Mouse (Mus musculus) myocyte (in vitro differentiated cells): ENCODE results near the gene 1700001P01Rik.

Experiments used
- E2F4 ChIP-seq: IDR thresholded peaks from one replicate; pipeline ENCODE4 v1.6.1; 2011; ENCODE audit warnings: mild to moderate bottlenecking, control low read depth, moderate library complexity; ENCODE audit not compliant: insufficient read depth
- MAX ChIP-seq: IDR thresholded peaks from one replicate; pipeline ENCODE4 v1.6.1; 2011; ENCODE audit warnings: low read depth, mild to moderate bottlenecking, control low read depth
- MYOD1 ChIP-seq, 3 experiments: IDR thresholded peaks; one replicate each; pipeline ENCODE4 v1.6.1; 2011; ENCODE audit warnings: control low read depth in 2 of 3, low read depth in 2 of 3, mild to moderate bottlenecking in 2 of 3, moderate library complexity in 1 of 3; ENCODE audit not compliant: insufficient read length in 2 of 3, control insufficient read depth in 1 of 3
- MYOG ChIP-seq, 3 experiments: IDR thresholded peaks; one replicate each; pipeline ENCODE4 v1.6.1; 2011; ENCODE audit warnings: control low read depth in 2 of 3, low read depth in 2 of 3, mild to moderate bottlenecking in 2 of 3; ENCODE audit not compliant: insufficient read length in 2 of 3, control insufficient read depth in 1 of 3, insufficient read depth in 1 of 3
- POLR2A ChIP-seq: IDR thresholded peaks from one replicate; pipeline ENCODE4 v1.6.1; 2011; ENCODE audit warnings: low read depth, mild to moderate bottlenecking, control low read depth, moderate library complexity; ENCODE audit not compliant: insufficient read length
- POLR2AphosphoS2 ChIP-seq: IDR thresholded peaks from one replicate; pipeline ENCODE4 v1.6.1; 2011; ENCODE audit warnings: low read depth, control low read depth; ENCODE audit not compliant: insufficient read length
- REST ChIP-seq: IDR thresholded peaks from one replicate; pipeline ENCODE4 v1.6.1; 2011; ENCODE audit warnings: mild to moderate bottlenecking, control low read depth, moderate library complexity; ENCODE audit not compliant: insufficient read depth, insufficient read length
- USF1 ChIP-seq: IDR thresholded peaks from one replicate; pipeline ENCODE4 v1.6.1; 2011; ENCODE audit warnings: low read depth, mild to moderate bottlenecking, control low read depth, moderate library complexity

DNA sequence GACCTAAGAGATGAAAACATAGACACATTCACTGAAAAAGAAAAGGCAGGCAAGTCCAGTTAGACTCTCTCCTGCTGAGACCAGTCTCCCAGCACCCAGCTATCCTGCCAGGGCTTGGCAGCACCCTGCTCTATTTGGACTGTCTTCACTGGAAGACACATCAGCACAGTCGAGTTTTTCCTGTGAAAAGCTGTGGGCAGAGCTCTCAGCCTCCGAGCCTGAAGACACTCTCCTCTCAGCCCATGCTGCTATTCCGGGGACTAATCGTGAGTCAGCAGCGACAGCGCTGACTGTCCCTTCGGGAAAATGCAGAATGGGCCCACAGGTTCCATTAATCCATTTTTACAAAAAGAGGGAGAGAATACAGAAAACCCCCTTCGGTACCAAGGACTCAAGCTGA, 22.4 kb downstream of the 1700001P01Rik start:
- TF ChIP-seq POLR2A (no peak), MYOG (IDR thresholded peaks at IDR 0.05; ENCODE audit: control insufficient read depth in 1 of 3, insufficient read depth in 1 of 3, insufficient read length in 2 of 3, low read depth in 2 of 3) (no peak), MAX (no peak), USF1 (no peak), MYOD1 (IDR thresholded peaks at IDR 0.05; ENCODE audit: control insufficient read depth in 1 of 3, insufficient read length in 2 of 3, low read depth in 2 of 3) (no peak), E2F4 (no peak), POLR2AphosphoS2 (no peak), REST (no peak)
